Mouse (Mus musculus) retina, adult 2 months (tissue): ENCODE measurements at regions not wholly inside any gene's neighbourhood (a gene's known extent, or its start where the extent isn't known, plus 50 kb on each side); places are given as distances from the start of the nearest gene placed in this dataset.

ENCODE experiments used
- DNase-seq: peaks from one replicate; pipeline ENCODE4 v3.0.0-alpha.2; 2012; ENCODE audit warnings: low read depth, low spot score

GRCm38 (mm10) chr15:50942429-50942828 lies 2942.3 kb upstream of the Gm7489 start:
- no peak for DNase-seq

GRCm38 (mm10) chr15:50944976-50945375 lies 2939.7 kb upstream of the Gm7489 start:
- DNase-seq = no peak

- DNase-seq = no peak
Observed at GRCm38 (mm10) chr15:50959109-50959508, 2925.6 kb upstream of the Gm7489 start.

GRCm38 (mm10) chr15:50963606-50964005 lies 2921.1 kb upstream of the Gm7489 start:
- DNase-seq = no peak

GRCm38 (mm10) chr15:50964236-50964635 lies 2920.5 kb upstream of the Gm7489 start:
- DNase-seq = no peak

GRCm38 (mm10) chr15:50967176-50967575 lies 2917.5 kb upstream of the Gm7489 start:
- no peak for DNase-seq

- no peak for DNase-seq
Observed at GRCm38 (mm10) chr15:50970637-50971036, 2914.1 kb upstream of the Gm7489 start.

GRCm38 (mm10) chr15:50972593-50972992 lies 2912.1 kb upstream of the Gm7489 start:
- no peak for DNase-seq

- no peak for DNase-seq
Observed at GRCm38 (mm10) chr15:50974002-50974754, 2910.5 kb upstream of the Gm7489 start.

- no peak for DNase-seq
Observed at GRCm38 (mm10) chr15:50989457-50989856, 2895.2 kb upstream of the Gm7489 start.

- no peak for DNase-seq
Observed at GRCm38 (mm10) chr15:50991667-50992066, 2893.0 kb upstream of the Gm7489 start.

- no peak for DNase-seq
Observed at GRCm38 (mm10) chr15:50992246-50992645, 2892.5 kb upstream of the Gm7489 start.

GRCm38 (mm10) chr15:50993121-50993520 lies 2891.6 kb upstream of the Gm7489 start:
- DNase-seq = no peak

GRCm38 (mm10) chr15:50995688-50996087 lies 2889.0 kb upstream of the Gm7489 start:
- no peak for DNase-seq

GRCm38 (mm10) chr15:50996296-50996695 lies 2888.4 kb upstream of the Gm7489 start:
- DNase-seq = no peak

- no peak for DNase-seq
Observed at GRCm38 (mm10) chr15:50997209-50997763, 2887.4 kb upstream of the Gm7489 start.

- DNase-seq = no peak
Observed at GRCm38 (mm10) chr15:51038968-51039367, 2845.7 kb upstream of the Gm7489 start.

GRCm38 (mm10) chr15:51070538-51070937 lies 2814.2 kb upstream of the Gm7489 start:
- DNase-seq = no peak

GRCm38 (mm10) chr15:51071132-51071656 lies 2813.5 kb upstream of the Gm7489 start:
- no peak for DNase-seq

- DNase-seq = no peak
Observed at GRCm38 (mm10) chr15:51073678-51074077, 2811.0 kb upstream of the Gm7489 start.

GRCm38 (mm10) chr15:51074196-51074595 lies 2810.5 kb upstream of the Gm7489 start:
- DNase-seq = no peak

- DNase-seq = no peak
Observed at GRCm38 (mm10) chr15:51083677-51084322, 2800.9 kb upstream of the Gm7489 start.

GRCm38 (mm10) chr15:51092936-51093335 lies 2791.8 kb upstream of the Gm7489 start:
- no peak for DNase-seq
